Mouse (Mus musculus) ES-E14 (cell line): ENCODE data around the gene Igsf8. TPM values are rescaled to one million over a fixed set of nuclear protein-coding genes. Genes with fewer than 3 reads are reported as not detected.
"Not testable (repeated sequence)": the region's sequence is repeated elsewhere in the genome, so short reads cannot be mapped to it uniquely, and the experiment has no call there.

Experiments
- DNase-seq: peaks from one replicate; pipeline ENCODE4 v3.0.0-alpha.2; 2013; ENCODE audit warnings: low read depth, low spot score
- H3K27ac ChIP-seq: 2 replicates; pipeline ENCODE4 v1.5.1; 2012; ENCODE audit warnings: low read depth, mild to moderate bottlenecking, low read length, moderate library complexity, mixed read lengths; ENCODE audit not compliant: poor library complexity, insufficient read depth, severe bottlenecking
- H3K36me3 ChIP-seq: 2 replicates; pipeline ENCODE4 v1.6.1; 2012; ENCODE audit warnings: mild to moderate bottlenecking, low read length, moderate library complexity, mixed read lengths; ENCODE audit not compliant: control insufficient read depth, poor library complexity, insufficient read depth, severe bottlenecking
- H3K4me1 ChIP-seq, 2 experiments: fragments of 150-350 bp in 1 of 2; sonication (generic) in 1 of 2; 2 replicates each; pipeline ENCODE4 v1.6.1; 2012; ENCODE audit warnings: low read length in 2 of 2, mild to moderate bottlenecking in 1 of 2, mixed read lengths in 1 of 2; ENCODE audit not compliant: control insufficient read depth in 2 of 2, insufficient read depth in 2 of 2, poor library complexity in 1 of 2
- H3K4me3 ChIP-seq, 2 experiments: fragments of 150-350 bp in 1 of 2; sonication (generic) in 1 of 2; 2 replicates each; pipeline ENCODE4 v1.5.1; 2012; ENCODE audit warnings: low read length in 2 of 2, low read depth in 1 of 2, mild to moderate bottlenecking in 1 of 2, mixed read lengths in 1 of 2; ENCODE audit not compliant: insufficient read depth in 1 of 2, poor library complexity in 1 of 2, severe bottlenecking in 1 of 2
- H3K9ac ChIP-seq: 2 replicates; pipeline ENCODE4 v1.6.1; 2012; ENCODE audit warnings: low read depth, mild to moderate bottlenecking, low read length, mixed read lengths; ENCODE audit not compliant: poor library complexity, insufficient read depth, severe bottlenecking
- H3K9me3 ChIP-seq: fragments of 150-350 bp; sonication (generic); 2 replicates; pipeline ENCODE4 v1.6.1; 2012; ENCODE audit warnings: low read depth, mild to moderate bottlenecking, low read length; ENCODE audit not compliant: control insufficient read depth, insufficient read depth
- CHD2 ChIP-seq: IDR thresholded peaks from 2 replicates; pipeline ENCODE4 v1.6.1; 2014; ENCODE audit warnings: mild to moderate bottlenecking, low read depth, low read length, inconsistent platforms
- HCFC1 ChIP-seq: IDR thresholded peaks from 2 replicates; pipeline ENCODE4 v1.6.1; 2012; ENCODE audit warnings: low read length, inconsistent platforms, borderline replicate concordance; ENCODE audit not compliant: insufficient read depth
- MAFK ChIP-seq: IDR thresholded peaks from 2 replicates; pipeline ENCODE4 v1.6.1; 2014; ENCODE audit warnings: mild to moderate bottlenecking, low read depth, low read length, inconsistent platforms; ENCODE audit not compliant: insufficient read depth
- ZC3H11A ChIP-seq: IDR thresholded peaks from 2 replicates; pipeline ENCODE4 v1.6.1; 2012; ENCODE audit warnings: low read depth, mild to moderate bottlenecking, inconsistent platforms, low read length, borderline replicate concordance
- ZNF384 ChIP-seq: IDR thresholded peaks from 2 replicates; pipeline ENCODE4 v1.6.1; 2012; ENCODE audit warnings: low read depth, low read length, inconsistent platforms
- in situ Hi-C, 2 experiments: fragments of 600-800 bp; cut with MboI; formaldehyde crosslinking; loops; one replicate each; pipeline ENCODE4 v1.15.1; 2025; ENCODE audit warnings: low sequenced_read_pairs in 2 of 2, inconsistent platforms in 1 of 2; ENCODE audit not compliant: unreplicated experiment in 2 of 2
- total RNA-seq: library from RNA; depleted of rRNA; stranded (reverse); fragments of 300-350 nt; gene quantifications from 2 replicates; pipeline ENCODE4 v1.2.3, GENCODE M21; 2012

Gene Igsf8
- total RNA-seq, 1 experiment = 43.5 TPM

GRCm38 (mm10) chr1:172242401-172242800 is 19.0 kb upstream of the Igsf8 start:
- no peak overlapping the region for H3K9ac ChIP-seq
- no peaks in the 10 kb centered on the region for H3K36me3 ChIP-seq
- in situ Hi-C loops = no loop called here
- no peak for TF ChIP-seq ZC3H11A
- TF ChIP-seq ZNF384 = no peak
- H3K9me3 ChIP-seq = no peaks in the 10 kb centered on the region
- no peak overlapping the region for H3K27ac ChIP-seq
- DNase-seq = no peak
- no peak overlapping the region for H3K4me3 ChIP-seq
- H3K4me1 ChIP-seq = peaks cover 9 to 10% of the 10 kb centered on the region in 2 experiments; a peak in 3 of 4 replicates

- no peak for DNase-seq
- Histone ChIP-seq H3K36me3 (no peaks in the 10 kb centered on the region), H3K9me3 (no peaks in the 10 kb centered on the region), H3K9ac (no peak overlapping the region), H3K27ac (no peak overlapping the region), H3K4me1 (peaks cover 8 to 9% of the 10 kb centered on the region in 2 experiments; a peak in 3 of 4 replicates), H3K4me3 (no peak overlapping the region)
- TF ChIP-seq ZC3H11A (no peak), CHD2 (no peak), MAFK (no peak), ZNF384 (no peak), HCFC1 (no peak)
- in situ Hi-C loops = no loop called here
Measured at GRCm38 (mm10) chr1:172243547-172244205, 17.8 kb upstream of the Igsf8 start.

GRCm38 (mm10) chr1:172244645-172245044 is 16.8 kb upstream of the Igsf8 start:
- H3K4me3 ChIP-seq = peak overlapping the region; percentile 16 to 20; a peak in 3 of 4 replicates
- in situ Hi-C loops, DNase-seq: not testable (repeated sequence)

GRCm38 (mm10) chr1:172247216-172247615 is 14.2 kb upstream of the Igsf8 start:
- peaks cover 4 to 6% of the 10 kb centered on the region in 2 experiments; a peak in 2 of 4 replicates for H3K4me1 ChIP-seq
- no peak overlapping the region for H3K4me3 ChIP-seq
- TF ChIP-seq ZC3H11A (no peak), ZNF384 (no peak), CHD2 (no peak), MAFK (no peak)
- no peaks in the 10 kb centered on the region for H3K9me3 ChIP-seq
- in situ Hi-C loops = no loop called here
- no peak for DNase-seq
- no peaks in the 10 kb centered on the region for H3K36me3 ChIP-seq
- no peak overlapping the region for H3K9ac ChIP-seq
- no peak overlapping the region for H3K27ac ChIP-seq

More at GRCm38 (mm10) chr1:172244645-172245044, 16.8 kb upstream of the Igsf8 start:
- not testable (repeated sequence) for H3K4me1 ChIP-seq, H3K36me3 ChIP-seq, H3K9ac ChIP-seq, H3K9me3 ChIP-seq, H3K27ac ChIP-seq

- no peaks in the 10 kb centered on the region for H3K36me3 ChIP-seq
- TF ChIP-seq ZNF384 (no peak), ZC3H11A (peak; percentile 9; the same call in 1 of the 2 replicates), MAFK (no peak), HCFC1 (no peak), CHD2 (no peak)
- H3K9ac ChIP-seq = no peak overlapping the region
- H3K4me1 ChIP-seq = peaks cover 2 to 6% of the 10 kb centered on the region in 2 experiments; a peak in 2 of 4 replicates
- H3K9me3 ChIP-seq = no peaks in the 10 kb centered on the region
- H3K4me3 ChIP-seq = no peak overlapping the region
- H3K27ac ChIP-seq = no peak overlapping the region
- in situ Hi-C loops = no loop called here
- DNase-seq = peak; percentile 24
Measured at GRCm38 (mm10) chr1:172247679-172248078, 13.8 kb upstream of the Igsf8 start.
